Mouse (Mus musculus): ENCODE results near the gene Alg12.
A peak's percentile ranks its signal among the peaks of the same experiment; 100 is the strongest.
"Not testable (repeated sequence)": the region's sequence is repeated elsewhere in the genome, so short reads cannot be mapped to it uniquely, and the experiment has no call there.

Gene Alg12

DNA sequence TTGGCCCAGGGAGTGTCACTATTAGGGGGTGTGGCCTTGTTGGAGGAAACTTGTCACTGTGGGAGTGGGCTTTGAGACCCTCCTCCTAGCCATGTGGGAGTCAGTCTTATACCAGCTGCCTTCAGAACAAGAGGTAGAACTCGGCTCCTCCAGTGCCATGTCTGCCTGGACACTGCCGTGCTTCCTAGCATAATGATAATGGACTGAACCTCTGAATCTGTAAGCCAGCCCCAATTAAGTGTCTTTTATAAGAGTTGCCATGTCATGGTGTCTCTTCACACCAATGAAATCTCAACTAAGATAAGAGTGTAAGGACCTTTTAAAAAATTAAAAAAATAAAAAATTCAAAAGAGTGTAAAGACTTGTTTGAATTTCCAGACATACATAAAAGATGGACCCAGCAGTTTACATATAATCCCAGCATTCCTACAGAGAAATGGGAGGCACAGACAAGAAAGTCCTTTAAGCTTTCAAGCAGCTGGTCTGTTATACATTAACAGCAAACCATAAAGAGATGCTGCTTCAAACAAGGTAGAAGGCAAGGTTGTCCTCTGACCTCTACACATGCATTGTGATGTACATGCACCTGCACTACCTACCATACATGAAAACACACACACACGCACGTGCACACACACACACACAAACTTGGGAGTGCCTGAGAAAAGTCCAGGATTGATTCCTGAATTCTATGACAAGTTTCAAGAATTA is 26.8 kb downstream of the Alg12 start:
- no peak for DNase-seq (ENCODE audit: low spot score)

DNA sequence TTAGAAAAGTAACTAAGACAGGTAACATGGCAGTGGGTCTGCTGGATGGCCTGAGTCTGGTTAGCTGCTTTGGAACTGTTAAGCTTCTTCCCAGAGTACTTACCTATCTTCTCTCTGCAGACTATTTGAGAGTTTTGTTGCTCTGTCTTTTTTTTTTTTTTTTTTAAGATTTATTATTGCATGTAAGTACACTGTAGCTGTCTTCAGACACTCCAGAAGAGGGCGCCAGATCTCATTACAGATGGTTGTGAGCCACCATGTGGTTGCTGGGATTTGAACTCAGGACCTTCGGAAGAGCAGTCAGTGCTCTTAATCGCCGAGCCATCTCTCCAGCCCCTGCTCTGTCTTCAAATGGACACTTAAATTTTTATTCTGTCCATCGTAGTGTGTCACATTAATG is 44.5 kb downstream of the Alg12 start:
- DNase-seq (ENCODE audit: low spot score), result not testable (repeated sequence)

DNA sequence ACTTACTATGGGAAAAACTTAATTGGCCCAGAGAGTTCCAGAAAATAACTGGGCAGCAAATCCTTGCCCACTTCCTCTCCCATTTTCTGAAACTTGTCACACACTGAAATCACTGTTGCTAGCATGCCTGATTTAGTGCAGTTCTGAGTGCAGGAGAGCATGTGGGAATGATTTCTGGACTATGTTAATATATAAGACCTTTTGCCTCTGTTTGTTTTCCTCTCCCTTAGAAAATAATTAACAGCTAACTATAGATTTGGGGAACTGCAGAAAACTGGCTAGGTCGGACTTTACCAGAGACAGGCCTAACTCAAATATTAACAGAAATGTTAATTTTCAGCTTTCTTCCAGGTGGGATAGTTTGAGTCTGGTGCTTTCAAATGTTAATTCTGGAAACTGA is 50.6 kb downstream of the Alg12 start:
- DNase-seq (ENCODE audit: low spot score), result no peak

DNA sequence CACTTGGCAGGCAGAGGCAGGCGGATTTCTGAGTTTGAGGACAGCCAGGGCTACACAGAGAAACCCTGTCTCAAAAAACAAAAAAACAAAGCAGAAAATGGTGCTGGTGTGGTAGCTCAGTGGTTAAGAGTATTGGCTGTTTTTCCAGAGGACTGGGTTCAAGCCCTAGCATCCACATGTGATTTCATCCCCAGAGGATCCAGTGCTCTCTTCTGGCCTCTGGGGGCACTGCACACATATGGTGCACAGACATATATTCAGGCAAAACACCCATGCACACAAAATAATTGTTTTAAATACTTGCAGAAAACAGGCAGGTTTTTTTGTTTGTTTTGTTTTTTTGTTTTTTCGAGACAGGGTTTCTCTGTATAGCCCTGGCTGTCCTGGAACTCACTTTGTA is 53.0 kb downstream of the Alg12 start:
- DNase-seq (ENCODE audit: low spot score), result not testable (repeated sequence)

DNA sequence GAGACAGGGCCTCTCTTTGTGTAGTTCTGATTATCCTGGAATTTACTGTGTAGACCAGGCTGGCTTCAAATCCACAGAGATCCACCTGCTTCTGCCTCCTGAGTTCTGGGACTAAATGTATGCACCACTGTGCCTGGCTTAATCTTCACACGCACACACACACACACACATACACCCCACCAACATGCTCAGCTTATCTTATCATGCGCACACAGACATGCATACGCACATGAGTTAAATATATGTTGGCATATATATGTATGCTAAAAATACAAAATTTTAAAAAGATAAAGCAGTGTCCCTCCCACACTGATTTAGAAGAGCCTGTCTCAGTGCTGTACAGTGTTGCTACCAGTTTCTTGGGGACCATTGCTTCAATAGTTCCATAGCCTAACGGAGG is 57.6 kb downstream of the Alg12 start:
- DNase-seq (ENCODE audit: low spot score), result no peak

DNA sequence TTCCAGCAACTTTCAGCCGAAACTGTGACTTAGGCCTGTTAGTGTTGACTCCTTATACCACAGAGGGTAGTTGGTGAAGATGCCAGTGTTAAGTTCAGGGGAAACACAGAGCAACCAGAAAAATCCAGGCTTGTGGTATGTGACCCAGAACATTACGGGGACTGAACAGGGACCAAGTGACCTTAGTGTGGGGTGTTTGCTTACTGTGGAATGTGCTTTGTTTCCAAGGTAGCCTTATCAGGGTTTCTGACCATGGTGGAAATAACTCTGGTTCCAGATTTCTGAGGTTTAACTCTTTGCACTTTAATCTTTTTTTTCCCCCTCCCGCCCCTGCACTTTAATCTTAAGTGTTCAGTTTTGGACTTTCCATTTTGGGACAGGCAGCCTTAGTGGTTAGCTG is 61.1 kb downstream of the Alg12 start:
- peak; percentile 31 for DNase-seq (ENCODE audit: low spot score)

DNA sequence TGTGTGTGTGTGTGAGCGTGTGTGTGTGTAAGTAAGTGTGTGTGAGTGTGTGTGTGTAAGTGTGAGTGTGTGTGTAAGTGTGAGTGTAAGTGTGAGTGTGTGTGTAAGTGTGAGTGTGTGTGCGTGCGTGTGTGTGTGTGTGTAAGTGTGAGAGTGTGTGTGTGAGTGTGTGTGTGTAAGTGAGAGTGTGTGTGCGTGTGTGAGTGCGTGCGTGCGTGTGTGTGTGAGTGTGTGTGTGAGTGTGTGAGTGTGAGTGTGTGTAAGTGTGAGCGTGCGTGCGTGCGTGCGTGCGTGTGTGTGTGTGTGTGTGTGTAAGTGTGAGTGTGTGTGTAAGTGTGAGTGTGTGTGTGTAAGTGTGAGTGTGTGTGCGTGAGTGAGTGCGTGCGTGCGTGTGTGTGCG is 63.4 kb downstream of the Alg12 start:
- DNase-seq (ENCODE audit: low spot score), result no peak
